Mouse (Mus musculus) embryonic facial prominence, embryonic 14.5 days (tissue): ENCODE results near the gene Prss21. TPM values are rescaled to one million over a fixed set of nuclear protein-coding genes. Genes with fewer than 3 reads are reported as not detected.

Experiments used
- ATAC-seq: fragments of 200-750 bp; cut with Nextera tagmentation; 2 replicates; pipeline ENCODE4 v1.8.0; 2017; ENCODE audit warnings: low read depth, moderate number of reproducible peaks, moderate TSS enrichment
- DNase-seq: peaks from one replicate; pipeline ENCODE4 v3.0.0-alpha.2; 2015; ENCODE audit warnings: low spot score
- H3K27ac ChIP-seq: fragments of 300-500 bp; sonication (generic); replicated peaks from 2 replicates; pipeline ENCODE4 v1.5.1; 2014; ENCODE audit warnings: low read depth, mild to moderate bottlenecking, low read length, moderate library complexity
- H3K27me3 ChIP-seq: fragments of 300-500 bp; sonication (generic); replicated peaks from 2 replicates; pipeline ENCODE4 v1.6.1; 2014; ENCODE audit warnings: low read length; ENCODE audit not compliant: control insufficient read depth, insufficient read depth
- H3K36me3 ChIP-seq: fragments of 300-500 bp; sonication (generic); 2 replicates; pipeline ENCODE4 v1.6.1; 2014; ENCODE audit warnings: low read length, mixed read lengths; ENCODE audit not compliant: control insufficient read depth, insufficient read depth
- H3K4me1 ChIP-seq: fragments of 300-500 bp; sonication (generic); 2 replicates; pipeline ENCODE4 v1.6.1; 2014; ENCODE audit warnings: antibody characterized with exemption, low read length; ENCODE audit not compliant: control insufficient read depth, insufficient read depth
- H3K4me2 ChIP-seq: fragments of 300-500 bp; sonication (generic); 2 replicates; pipeline ENCODE4 v1.6.1; 2014; ENCODE audit warnings: low read depth, mild to moderate bottlenecking, low read length, moderate library complexity, mixed read lengths
- H3K4me3 ChIP-seq: fragments of 300-500 bp; sonication (generic); 2 replicates; pipeline ENCODE4 v1.5.1; 2014; ENCODE audit warnings: low read depth, mild to moderate bottlenecking, low read length
- H3K9ac ChIP-seq: fragments of 300-500 bp; sonication (generic); 2 replicates; pipeline ENCODE4 v1.6.1; 2014; ENCODE audit warnings: low read depth, mild to moderate bottlenecking, low read length, moderate library complexity, mixed read lengths
- H3K9me3 ChIP-seq: fragments of 300-500 bp; sonication (generic); 2 replicates; pipeline ENCODE4 v1.6.1; 2016; ENCODE audit warnings: low read length; ENCODE audit not compliant: control insufficient read depth
- WGBS: fragments of 180-500 bp; shearing (Covaris S2); extraction: QIAGEN DNeasy Blood & Tissue Kit; methylation state at CpG from one replicate; pipeline ENCODE4 v1.1.7; 2014; 5-methylcytosine and 5-hydroxymethylcytosine counted together
- polyA plus RNA-seq: library from polyadenylated mRNA; unstranded; fragments of >200 nt; fragmentation: Nextera tagmentation; extraction: Ambion mirVana; gene quantifications from 2 replicates; pipeline ENCODE4 v1.2.1, GENCODE M21; 2014

Gene Prss21
- polyA plus RNA-seq: not detected in 2 replicates

DNA sequence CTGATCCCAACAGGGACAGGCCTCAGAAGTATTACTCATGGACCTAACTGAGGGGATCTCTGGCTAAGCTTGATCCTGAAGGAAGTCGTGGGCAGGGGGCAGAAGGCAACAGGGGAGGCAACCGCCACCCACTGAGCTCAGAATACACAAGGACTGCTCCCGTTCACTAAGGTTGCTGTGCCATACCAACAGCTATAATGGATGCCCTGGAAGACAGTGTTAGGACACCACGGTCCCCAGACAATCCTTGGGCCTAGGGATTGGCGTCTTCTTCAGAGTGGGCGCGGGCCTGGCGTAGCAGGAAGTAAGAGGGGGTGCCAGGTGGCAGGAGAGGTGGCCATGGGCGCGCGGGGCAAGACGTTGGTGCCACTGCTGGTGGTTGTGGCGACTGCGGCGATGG, at the start of gene Prss21:
Gene Prss21, plus strand, starts transcription at position 301 of the 400 bp plus-strand sequence.
- Histone ChIP-seq H3K27me3 (no peaks in the 10 kb centered on the region), H3K4me1 (no peaks in the 10 kb centered on the region), H3K9me3 (no peaks in the 10 kb centered on the region), H3K4me2 (no peak within 1 kb of the TSS), H3K4me3 (no peak within 1 kb of the TSS), H3K36me3 (no peaks in the 10 kb centered on the region), H3K27ac (no peak within 1 kb of the TSS), H3K9ac (no peak within 1 kb of the TSS)
- no peak for DNase-seq
- WGBS: 84% methylated on average over 15 of the region's 15 CpGs
- no peak for ATAC-seq

DNA sequence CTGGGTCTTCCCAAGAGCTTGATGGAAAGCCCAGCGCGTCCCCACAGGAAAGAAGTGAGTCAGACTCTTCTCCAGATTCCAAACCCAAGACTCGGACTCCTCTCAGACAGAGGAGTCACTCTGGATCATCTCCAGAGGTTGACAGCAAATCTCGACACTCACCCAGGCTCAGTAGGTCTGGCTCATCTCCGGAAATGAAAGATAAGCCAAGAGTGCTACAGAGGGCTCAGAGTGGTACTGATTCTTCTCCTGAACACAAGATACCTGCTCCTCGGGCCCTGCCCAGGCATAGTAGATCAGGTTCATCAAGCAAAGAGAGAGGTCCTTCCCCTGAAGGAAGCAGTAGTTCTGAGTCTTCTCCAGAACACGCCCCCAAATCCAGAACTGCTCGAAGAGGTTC, 49.3 kb upstream of the Prss21 start:
- Histone ChIP-seq H3K9ac (no peak overlapping the region), H3K4me2 (no peak overlapping the region), H3K36me3 (peaks cover 99% of the 10 kb centered on the region), H3K4me1 (no peaks in the 10 kb centered on the region), H3K27me3 (no peaks in the 10 kb centered on the region), H3K27ac (no peak overlapping the region), H3K9me3 (peaks cover 53% of the 10 kb centered on the region), H3K4me3 (no peak overlapping the region)
- no peak for ATAC-seq
- DNase-seq: no peak
- WGBS: 98% methylated on average over 8 of the region's 8 CpGs

DNA sequence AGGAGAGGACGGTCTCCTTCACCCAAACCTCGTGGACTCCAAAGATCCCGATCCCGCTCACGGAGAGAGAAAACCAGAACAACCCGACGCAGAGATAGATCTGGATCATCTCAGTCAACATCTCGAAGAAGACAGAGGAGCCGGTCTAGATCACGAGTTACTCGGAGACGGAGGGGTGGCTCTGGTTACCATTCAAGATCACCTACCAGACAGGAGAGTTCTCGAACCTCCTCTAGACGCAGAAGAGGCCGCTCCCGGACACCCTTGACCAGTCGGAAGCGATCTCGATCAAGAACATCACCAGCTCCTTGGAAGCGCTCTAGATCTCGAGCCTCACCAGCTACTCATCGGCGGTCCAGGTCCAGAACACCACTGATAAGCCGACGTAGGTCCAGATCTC, 48.6 kb upstream of the Prss21 start:
- no peak for DNase-seq
- ATAC-seq: no peak
- H3K4me2 ChIP-seq: no peak overlapping the region
- no peak overlapping the region for H3K4me3 ChIP-seq
- no peaks in the 10 kb centered on the region for H3K4me1 ChIP-seq
- H3K27ac ChIP-seq: no peak overlapping the region
- H3K36me3 ChIP-seq: peaks cover 99% of the 10 kb centered on the region
- no peaks in the 10 kb centered on the region for H3K27me3 ChIP-seq
- H3K9me3 ChIP-seq: peaks cover 53% of the 10 kb centered on the region
- H3K9ac ChIP-seq: no peak overlapping the region
- WGBS: 98% methylated on average over 25 of the region's 25 CpGs

DNA sequence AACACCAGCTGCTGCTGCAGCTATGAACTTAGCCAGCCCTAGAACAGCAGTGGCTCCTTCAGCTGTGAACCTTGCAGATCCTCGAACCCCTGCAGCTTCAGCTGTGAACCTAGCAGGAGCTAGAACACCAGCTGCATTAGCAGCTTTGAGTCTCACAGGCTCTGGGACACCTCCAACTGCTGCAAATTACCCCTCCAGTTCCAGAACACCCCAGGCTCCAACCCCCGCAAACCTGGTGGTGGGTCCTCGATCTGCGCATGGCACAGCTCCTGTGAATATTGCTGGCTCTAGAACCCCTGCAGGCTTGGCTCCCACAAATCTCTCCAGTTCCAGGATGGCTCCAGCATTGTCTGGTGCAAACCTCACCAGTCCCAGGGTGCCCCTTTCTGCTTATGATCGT, 47.1 kb upstream of the Prss21 start:
- Histone ChIP-seq H3K4me2 (no peak overlapping the region), H3K9ac (no peak overlapping the region), H3K27me3 (no peaks in the 10 kb centered on the region), H3K27ac (no peak overlapping the region), H3K4me3 (no peak overlapping the region), H3K4me1 (no peaks in the 10 kb centered on the region), H3K9me3 (peaks cover 44% of the 10 kb centered on the region), H3K36me3 (peaks cover 99% of the 10 kb centered on the region)
- ATAC-seq (no peak), DNase-seq (no peak)
- 89% methylated on average over 5 of the region's 5 CpGs for WGBS

DNA sequence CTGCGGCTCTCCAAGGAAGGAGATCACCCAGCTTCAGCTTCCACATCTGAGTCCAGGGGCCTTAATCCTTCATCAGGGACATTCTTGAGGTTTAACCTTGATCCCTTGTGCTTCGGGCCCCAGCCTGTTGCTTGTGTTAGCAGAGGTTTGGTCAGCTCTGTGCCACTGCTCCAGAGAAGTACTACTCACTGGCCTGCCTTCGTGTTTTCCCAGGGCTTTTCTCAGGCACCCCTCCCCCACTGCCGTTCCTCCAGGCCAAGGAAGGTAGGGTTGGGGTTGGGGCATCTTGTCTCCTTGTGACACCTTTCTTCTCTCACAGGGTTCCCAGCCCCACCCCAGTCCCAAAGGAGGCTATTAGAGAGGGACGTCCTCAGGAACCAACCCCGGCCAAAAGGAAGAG, 45.8 kb upstream of the Prss21 start:
- WGBS: 75% methylated on average over 6 of the region's 6 CpGs
- no peak overlapping the region for H3K9ac ChIP-seq
- H3K27ac ChIP-seq: no peak overlapping the region
- no peak overlapping the region for H3K4me3 ChIP-seq
- peaks cover 99% of the 10 kb centered on the region for H3K36me3 ChIP-seq
- no peak overlapping the region for H3K4me2 ChIP-seq
- ATAC-seq (no peak), DNase-seq (no peak)
- no peaks in the 10 kb centered on the region; the same call in 1 of the 2 replicates for H3K4me1 ChIP-seq
- peaks cover 31% of the 10 kb centered on the region for H3K9me3 ChIP-seq
- no peaks in the 10 kb centered on the region for H3K27me3 ChIP-seq

DNA sequence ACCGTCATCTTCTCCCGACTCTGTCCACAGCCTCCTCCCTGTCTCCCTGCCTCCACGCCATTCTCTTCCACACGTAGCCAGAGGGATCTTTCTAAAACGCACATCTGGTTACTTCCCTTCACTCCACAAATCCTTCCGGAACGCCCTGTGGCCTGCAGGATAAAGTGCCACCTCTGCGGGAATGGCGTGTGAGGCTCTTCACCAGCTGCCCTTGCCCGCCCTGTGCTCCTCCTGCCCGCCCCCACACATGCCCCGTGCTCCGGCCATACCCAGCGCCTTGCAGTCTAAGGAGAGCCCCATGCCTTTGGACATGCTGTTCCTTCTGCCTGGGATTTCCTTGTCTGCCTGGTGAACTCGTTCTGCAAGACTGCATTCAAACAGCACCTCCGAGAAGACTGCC, 44.8 kb upstream of the Prss21 start:
- Histone ChIP-seq H3K9me3 (peaks cover 22% of the 10 kb centered on the region), H3K4me1 (peaks cover 9% of the 10 kb centered on the region), H3K4me2 (no peak overlapping the region), H3K27ac (no peak overlapping the region), H3K9ac (no peak overlapping the region), H3K27me3 (no peaks in the 10 kb centered on the region), H3K36me3 (peaks cover 91% of the 10 kb centered on the region), H3K4me3 (no peak overlapping the region)
- ATAC-seq (no peak), DNase-seq (no peak)
- WGBS: 81% methylated on average over 16 of the region's 16 CpGs

DNA sequence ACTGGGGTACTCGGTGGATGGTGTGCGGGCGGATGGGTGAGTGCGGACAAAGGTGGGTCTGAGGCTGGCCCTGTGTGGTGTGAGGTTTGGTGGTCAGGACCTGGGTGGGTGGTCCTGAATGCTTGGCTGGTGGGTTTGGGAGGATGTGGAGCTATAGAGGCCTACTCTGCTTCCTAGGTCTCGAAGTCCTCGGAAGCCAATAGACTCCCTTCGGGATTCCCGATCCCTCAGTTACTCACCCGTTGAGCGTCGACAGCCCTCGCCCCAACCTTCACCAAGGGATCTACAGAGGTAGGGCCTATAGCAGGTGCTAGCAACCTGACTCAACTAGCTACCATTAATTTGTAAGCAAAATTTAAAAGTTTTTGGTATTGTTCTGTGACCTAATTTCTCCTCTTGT, 44.2 kb upstream of the Prss21 start:
- Histone ChIP-seq H3K4me1 (peaks cover 9% of the 10 kb centered on the region), H3K9me3 (peaks cover 16% of the 10 kb centered on the region), H3K4me3 (no peak overlapping the region), H3K36me3 (peaks cover 85% of the 10 kb centered on the region), H3K27me3 (no peaks in the 10 kb centered on the region), H3K4me2 (no peak overlapping the region), H3K27ac (no peak overlapping the region), H3K9ac (no peak overlapping the region)
- ATAC-seq (peak; percentile 24; the same call in 1 of the 2 replicates), DNase-seq (no peak)
- 91% methylated on average over 12 of the region's 12 CpGs for WGBS

DNA sequence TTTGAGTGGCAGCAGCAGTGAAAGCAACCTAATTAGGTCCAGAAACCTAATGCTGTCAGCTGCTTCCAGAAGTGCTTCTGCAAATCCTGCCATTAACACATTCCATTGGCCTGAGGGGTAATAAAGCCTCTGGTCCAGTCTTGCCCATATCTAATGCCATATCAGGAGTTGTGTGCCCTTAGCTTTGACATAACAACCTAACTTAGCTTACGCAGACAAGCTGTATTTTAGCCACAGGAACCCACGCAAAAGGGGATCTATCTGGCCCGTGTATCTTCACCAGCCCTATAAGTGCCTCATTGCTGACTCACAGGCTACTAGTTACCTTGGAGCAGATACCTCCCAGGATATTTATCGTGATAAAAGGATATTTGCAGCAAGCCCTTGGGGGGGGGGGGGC, 42.3 kb upstream of the Prss21 start:
- peaks cover 4% of the 10 kb centered on the region; the same call in 1 of the 2 replicates for H3K9me3 ChIP-seq
- H3K4me1 ChIP-seq: peaks cover 9% of the 10 kb centered on the region
- ATAC-seq: no peak
- no peak overlapping the region for H3K4me3 ChIP-seq
- H3K4me2 ChIP-seq: no peak overlapping the region
- H3K9ac ChIP-seq: no peak overlapping the region
- DNase-seq: no peak
- WGBS: 83% methylated on average over 4 of the region's 4 CpGs
- peaks cover 65% of the 10 kb centered on the region for H3K36me3 ChIP-seq
- 0 out of 2 replicates have a peak, but pooled peaks cover under 1% of the 10 kb centered on the region for H3K27me3 ChIP-seq
- no peak overlapping the region for H3K27ac ChIP-seq

DNA sequence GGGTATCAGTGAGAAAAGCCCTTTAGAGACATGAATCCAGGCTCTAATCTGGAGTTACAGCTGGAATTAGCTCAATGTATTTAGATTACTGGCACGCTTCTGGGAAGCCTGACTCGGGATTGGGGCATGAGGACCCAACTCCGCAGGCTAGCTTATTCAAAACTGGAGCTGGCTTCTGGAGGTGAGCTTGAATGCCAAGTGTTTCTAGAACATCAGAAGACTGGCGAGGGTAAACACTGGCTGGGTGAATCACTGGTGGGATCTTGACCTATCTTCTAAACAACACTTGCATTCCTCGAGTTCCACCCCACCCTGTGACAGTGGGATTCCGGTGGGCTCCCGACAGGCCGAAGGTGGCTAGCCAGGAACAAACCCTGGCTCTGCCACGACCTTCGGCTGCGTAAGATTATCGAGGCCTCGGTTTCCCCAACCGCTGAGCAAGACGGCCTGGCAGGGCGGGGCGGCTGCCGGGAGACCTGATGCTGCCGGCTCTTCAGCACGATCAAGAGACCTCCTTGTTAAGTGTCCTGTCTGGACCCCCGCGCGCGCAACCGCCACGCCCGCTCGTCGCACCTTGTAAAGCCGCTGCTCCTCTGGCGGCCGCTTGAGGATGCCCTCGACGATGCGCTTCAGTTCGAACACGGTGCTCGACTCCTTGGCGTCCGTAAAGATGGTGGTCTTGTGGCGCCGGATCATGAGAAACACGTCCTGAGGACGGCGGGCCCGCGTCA, 39.4 kb upstream of the Prss21 start:
- Histone ChIP-seq H3K4me2 (peak overlapping the region; percentile 64), H3K9me3 (peaks cover 4% of the 10 kb centered on the region; the same call in 1 of the 2 replicates), H3K4me3 (peak overlapping the region; percentile 52), H3K27ac (peak overlapping the region; percentile 95), H3K4me1 (peaks cover 9% of the 10 kb centered on the region), H3K36me3 (peaks cover 37% of the 10 kb centered on the region), H3K9ac (peak overlapping the region; percentile 79), H3K27me3 (peaks cover 15% of the 10 kb centered on the region; the same call in 1 of the 2 replicates)
- peak; percentile 59 for DNase-seq
- ATAC-seq: peak; percentile 73
- 0% methylated on average over 41 of the region's 47 CpGs for WGBS
